Mouse (Mus musculus) bone marrow, adult 2 months (tissue): ENCODE measurements around the gene Pappa. TPM values are rescaled to one million over a fixed set of nuclear protein-coding genes. Genes with fewer than 3 reads are reported as not detected.

ENCODE experiments used
- H3K27ac ChIP-seq: fragments of 200-500 bp; 2 replicates; pipeline ENCODE4 v1.5.1; 2012; ENCODE audit warnings: low read depth, mild to moderate bottlenecking, control low read depth, inconsistent platforms, low read length; ENCODE audit not compliant: control insufficient read depth, poor library complexity, insufficient read depth
- H3K4me1 ChIP-seq: fragments of 200-500 bp; 2 replicates; pipeline ENCODE4 v1.6.1; 2011; ENCODE audit warnings: low read length; ENCODE audit not compliant: control insufficient read depth, insufficient read depth
- H3K4me3 ChIP-seq: fragments of 200-500 bp; replicated peaks from 2 replicates; pipeline ENCODE3; 2011; ENCODE audit warnings: mild to moderate bottlenecking, low read depth, low read length, control low read depth; ENCODE audit not compliant: control insufficient read depth
- CTCF ChIP-seq: fragments of 200-500 bp; IDR thresholded peaks from 2 replicates; pipeline ENCODE4 v1.5.1; 2011; ENCODE audit warnings: low read length, control low read depth; ENCODE audit not compliant: control insufficient read depth, insufficient read depth
- POLR2A ChIP-seq: fragments of 200-500 bp; IDR thresholded peaks from 2 replicates; pipeline ENCODE4 v1.6.1; 2011; ENCODE audit warnings: low read depth, mild to moderate bottlenecking, control low read depth, low read length, borderline replicate concordance; ENCODE audit not compliant: control insufficient read depth
- WGBS: fragments of 180-500 bp; shearing (Covaris S2); methylation state at CpG from one replicate; pipeline ENCODE4 v1.1.7; 2018; 5-methylcytosine and 5-hydroxymethylcytosine counted together
- polyA plus RNA-seq: library from polyadenylated mRNA; stranded (reverse); fragments of >200 nt; gene quantifications from 2 replicates; pipeline ENCODE4 v1.2.4, GENCODE M21; 2011; ENCODE audit warnings: low replicate concordance; ENCODE audit not compliant: missing spikeins, insufficient read depth, insufficient read length

The Pappa gene
- polyA plus RNA-seq, 1 experiment: 2.2 TPM

DNA sequence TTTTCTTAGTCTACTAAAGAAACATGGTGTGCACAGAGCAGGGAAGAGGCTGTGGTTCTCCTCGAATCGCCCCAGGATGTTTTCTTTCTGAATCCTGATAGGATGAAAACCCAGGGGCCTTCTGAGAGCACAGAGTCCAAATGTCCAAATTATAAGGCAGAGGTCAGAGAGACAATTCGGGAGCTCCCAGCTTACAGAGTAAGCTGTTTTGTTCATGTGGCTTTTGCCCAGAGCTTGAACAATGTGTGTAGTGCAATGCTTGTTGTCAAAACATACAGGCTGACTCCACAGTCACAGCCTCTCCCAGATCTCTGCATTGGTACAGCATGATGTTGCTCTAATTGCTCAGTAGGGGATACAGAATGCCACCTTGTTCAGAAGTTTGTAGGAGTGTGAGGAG lies 178.7 kb downstream of the Pappa start:
- no peak overlapping the region for H3K4me3 ChIP-seq
- 67% methylated on average over 3 of the region's 3 CpGs for WGBS
- H3K4me1 ChIP-seq: no peaks in the 10 kb centered on the region
- no peak for TF ChIP-seq POLR2A
- TF ChIP-seq CTCF: no peak
- no peak overlapping the region for H3K27ac ChIP-seq

GRCm38 (mm10) chr4:65317877-65318525 lies 194.0 kb downstream of the Pappa start:
- H3K4me1 ChIP-seq: no peaks in the 10 kb centered on the region
- TF ChIP-seq POLR2A (no peak), CTCF (no peak)
- no peak overlapping the region for H3K4me3 ChIP-seq
- no peak overlapping the region for H3K27ac ChIP-seq
- 69% methylated on average over 10 of the region's 10 CpGs for WGBS

GRCm38 (mm10) chr4:65321340-65321739 lies 197.4 kb downstream of the Pappa start:
- Histone ChIP-seq H3K4me3 (no peak overlapping the region), H3K4me1 (no peaks in the 10 kb centered on the region), H3K27ac (no peak overlapping the region)
- WGBS: 70% methylated on average over 4 of the region's 4 CpGs
- no peak for TF ChIP-seq POLR2A
- TF ChIP-seq CTCF: no peak

DNA sequence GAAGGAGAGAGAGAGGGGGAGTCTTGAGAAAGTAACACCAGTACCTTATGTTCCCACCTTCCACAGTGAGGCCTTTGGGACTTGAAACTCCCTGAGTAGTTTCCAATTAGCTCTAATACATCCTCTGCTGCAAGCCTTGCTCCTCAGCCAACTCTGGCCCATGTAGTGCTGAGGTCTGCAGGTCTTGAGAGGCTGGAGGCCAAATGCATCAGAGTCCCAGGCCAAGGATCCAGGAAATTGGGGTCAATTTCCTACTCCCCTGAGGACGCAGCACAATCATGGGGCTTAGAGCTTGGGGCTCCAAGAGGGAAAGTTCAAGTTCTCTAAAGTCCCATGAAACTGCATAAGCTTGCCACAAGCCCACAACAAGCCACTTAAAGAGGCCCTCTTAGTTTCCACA lies 198.0 kb downstream of the Pappa start:
- WGBS: 88% methylated on average over 1 of the region's 1 CpGs
- TF ChIP-seq POLR2A (no peak), CTCF (no peak)

GRCm38 (mm10) chr4:65325816-65326215 lies 201.8 kb downstream of the Pappa start:
- Histone ChIP-seq H3K4me1 (no peaks in the 10 kb centered on the region), H3K4me3 (no peak overlapping the region), H3K27ac (no peak overlapping the region)
- TF ChIP-seq CTCF (no peak), POLR2A (no peak)
- 78% methylated on average over 2 of the region's 2 CpGs for WGBS

More for the DNA sequence above, 198.0 kb downstream of the Pappa start:
- no peak overlapping the region for H3K4me3 ChIP-seq
- H3K4me1 ChIP-seq: no peaks in the 10 kb centered on the region
- no peak overlapping the region for H3K27ac ChIP-seq

DNA sequence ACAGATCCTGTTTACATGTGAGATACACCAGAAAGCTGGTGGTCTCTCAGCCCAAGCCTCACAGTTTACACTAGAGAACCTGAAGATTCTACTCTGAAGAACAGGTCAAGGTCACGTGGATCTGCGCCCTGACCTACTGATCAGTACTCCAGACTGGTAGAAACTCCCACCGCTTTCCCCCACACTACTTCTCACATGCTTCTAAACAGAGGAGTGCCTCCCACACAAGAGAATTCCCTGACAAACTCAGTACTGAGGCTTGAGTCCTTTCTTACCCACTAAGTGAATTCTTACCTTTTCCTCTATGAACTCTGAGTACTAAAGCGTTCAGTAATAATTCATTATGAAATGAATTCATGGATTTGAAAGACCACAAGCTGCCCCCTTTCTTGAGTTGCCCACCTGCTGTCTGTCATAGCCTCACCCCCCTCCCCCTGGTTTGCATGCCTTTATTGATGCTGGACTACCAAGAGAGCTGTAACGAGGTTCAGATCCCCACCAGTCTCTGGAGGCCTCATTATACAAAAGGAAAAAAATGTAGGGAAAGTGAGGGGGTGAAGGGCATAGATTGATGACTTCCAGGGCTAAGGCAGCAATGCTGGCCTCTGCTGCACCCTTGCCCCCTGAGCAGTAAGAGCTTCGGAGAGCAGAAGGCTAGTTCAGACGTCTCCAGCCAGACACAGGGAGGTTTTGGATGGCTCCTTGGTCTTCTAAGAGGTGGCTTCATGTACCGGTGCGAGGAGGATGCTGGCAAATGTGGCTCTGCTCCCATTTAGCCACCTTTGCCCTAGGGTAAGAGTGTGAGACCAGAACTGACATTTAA lies 204.7 kb downstream of the Pappa start:
- Histone ChIP-seq H3K27ac (no peak overlapping the region), H3K4me1 (no peaks in the 10 kb centered on the region), H3K4me3 (no peak overlapping the region)
- WGBS: 77% methylated on average over 9 of the region's 9 CpGs
- TF ChIP-seq CTCF: no peak
- TF ChIP-seq POLR2A: no peak

DNA sequence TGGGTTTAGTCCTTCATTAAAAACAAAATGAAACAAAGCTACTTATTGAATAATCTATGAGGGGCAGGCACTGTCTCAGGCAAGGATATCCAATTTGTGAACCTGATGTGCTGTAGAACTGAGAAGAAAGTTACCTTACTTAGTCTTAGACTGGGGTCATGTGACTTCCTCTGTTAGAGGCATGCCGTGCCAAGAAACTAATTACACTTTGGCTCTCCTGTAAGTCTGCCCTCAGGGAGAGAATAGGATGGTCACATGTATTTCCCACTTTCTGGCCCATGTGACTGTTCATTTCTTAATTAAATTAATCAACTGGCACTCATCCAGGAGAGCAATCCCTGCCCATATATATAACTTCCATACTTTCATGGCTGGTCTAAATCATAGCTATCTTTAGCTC lies 209.7 kb downstream of the Pappa start:
- TF ChIP-seq POLR2A (no peak), CTCF (no peak)
- 3% methylated on average over 1 of the region's 1 CpGs for WGBS
- no peak overlapping the region for H3K27ac ChIP-seq
- no peak overlapping the region for H3K4me3 ChIP-seq
- no peaks in the 10 kb centered on the region for H3K4me1 ChIP-seq

DNA sequence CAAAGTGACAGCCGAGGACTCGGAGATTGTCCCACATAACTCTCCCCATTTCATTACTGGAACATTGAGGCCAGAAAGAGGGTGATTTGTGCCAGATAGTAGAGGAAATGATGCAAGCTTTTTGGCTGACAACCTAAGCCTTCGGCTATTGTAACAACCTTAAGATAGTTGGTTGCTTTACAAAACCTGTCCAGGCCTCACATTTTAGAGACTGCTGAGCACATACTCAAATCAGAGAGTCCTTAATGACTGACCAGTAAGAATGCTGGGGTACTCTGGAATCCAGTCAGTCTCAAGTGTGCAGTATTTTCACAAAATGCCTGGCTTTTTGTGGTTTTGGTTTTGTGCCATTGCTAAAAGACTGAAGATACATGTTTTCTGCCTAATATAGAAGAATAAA lies 217.8 kb downstream of the Pappa start:
- 64% methylated on average over 3 of the region's 3 CpGs for WGBS
- Histone ChIP-seq H3K4me1 (no peaks in the 10 kb centered on the region), H3K27ac (no peak overlapping the region), H3K4me3 (no peak overlapping the region)
- TF ChIP-seq POLR2A (no peak), CTCF (no peak)
